Mouse (Mus musculus): ENCODE results near the gene Mafb.

Gene Mafb

DNA sequence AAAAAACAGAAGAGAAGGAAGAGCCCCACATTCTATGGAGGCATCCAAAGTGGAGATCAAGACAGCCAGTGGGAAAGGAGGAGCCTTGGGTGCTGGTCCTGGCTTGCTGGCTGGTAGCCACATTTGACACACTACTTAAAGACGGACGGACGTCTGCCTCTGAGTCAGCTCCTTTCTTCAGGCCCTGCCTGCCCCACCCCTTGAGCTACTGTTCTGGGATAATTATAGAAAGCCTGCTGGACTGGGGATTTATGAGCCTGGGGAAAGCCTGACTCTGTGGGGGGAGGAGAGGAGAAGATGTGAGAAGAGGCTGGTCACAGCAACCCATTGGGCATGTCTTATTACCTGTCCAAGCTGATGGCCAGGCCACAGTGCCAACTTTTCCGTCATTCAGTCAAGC, 45.0 kb downstream of the Mafb start:
- DNase-seq: no peak

DNA sequence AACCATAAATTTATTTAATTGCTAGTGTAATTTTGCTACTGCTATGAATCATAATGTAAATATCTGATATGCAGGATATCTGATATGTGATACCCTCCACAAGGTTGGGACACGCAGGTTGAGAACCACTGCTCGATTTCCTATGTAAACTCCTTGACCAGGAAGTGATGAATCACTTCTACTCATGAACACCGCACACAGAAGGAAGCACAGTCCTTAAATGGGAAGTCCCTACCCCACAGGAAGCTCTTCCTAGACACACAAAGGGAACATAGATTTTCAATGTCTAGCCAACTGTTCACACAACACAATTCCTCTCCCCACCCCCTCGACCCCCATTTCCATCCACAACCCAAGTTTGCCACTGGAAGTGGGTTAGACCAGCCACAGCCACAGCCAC, 48.6 kb downstream of the Mafb start:
- no peak for DNase-seq
